Mouse (Mus musculus) cerebellum, postnatal 4 days (tissue): Measurements from ENCODE around the gene Tmem252.

Experiments used
- DNase-seq, 2 experiments: peaks; one replicate each; pipeline ENCODE4 v3.0.0; 2022; ENCODE audit warnings: low spot score in 2 of 2, mixed read lengths in 1 of 2

Gene Tmem252

GRCm38 (mm10) chr19:24720448-24720847, 46.6 kb downstream of the Tmem252 start:
- no peak for DNase-seq

GRCm38 (mm10) chr19:24724362-24724761, 50.6 kb downstream of the Tmem252 start:
- no peak for DNase-seq

- DNase-seq = no peak
Observed at GRCm38 (mm10) chr19:24730661-24731060, 56.9 kb downstream of the Tmem252 start.
